Mouse (Mus musculus) bone marrow macrophage, adult 2 months (primary cell): ENCODE data around the gene Ahsg. TPM values are rescaled to one million over a fixed set of nuclear protein-coding genes. Genes with fewer than 3 reads are reported as not detected.

ENCODE experiments used
- H3K27ac ChIP-seq: 2 replicates; pipeline ENCODE4 v1.5.1; 2012; ENCODE audit warnings: low read depth, low read length; ENCODE audit not compliant: insufficient read depth
- H3K4me1 ChIP-seq: 2 replicates; pipeline ENCODE4 v1.6.1; 2012; ENCODE audit warnings: low read length; ENCODE audit not compliant: control insufficient read depth, insufficient read depth
- H3K4me3 ChIP-seq: 2 replicates; pipeline ENCODE4 v1.5.1; 2012; ENCODE audit warnings: mild to moderate bottlenecking, low read length, moderate library complexity; ENCODE audit not compliant: insufficient read depth
- CTCF ChIP-seq: IDR thresholded peaks from 2 replicates; pipeline ENCODE4 v1.5.1; 2012; ENCODE audit warnings: low read depth, mild to moderate bottlenecking, low read length, moderate library complexity
- POLR2A ChIP-seq: IDR thresholded peaks from 2 replicates; pipeline ENCODE4 v1.6.1; 2012; ENCODE audit warnings: mild to moderate bottlenecking, low read depth, low read length, borderline replicate concordance
- polyA plus RNA-seq: library from polyadenylated mRNA; stranded (reverse); fragments of >200 nt; gene quantifications from 2 replicates; pipeline ENCODE4 v1.2.4, GENCODE M21; 2012; ENCODE audit not compliant: missing spikeins, insufficient read depth, insufficient read length

Ahsg gene
- polyA plus RNA-seq, 1 experiment, result not detected

- no peak for TF ChIP-seq CTCF
- TF ChIP-seq POLR2A, result no peak
- no peak overlapping the region for H3K27ac ChIP-seq
- no peaks in the 10 kb centered on the region for H3K4me1 ChIP-seq
- no peak overlapping the region for H3K4me3 ChIP-seq
These were observed 5.7 kb upstream of the Ahsg start for GRCm38 (mm10) chr16:22885356-22885755.

- Histone ChIP-seq H3K4me1 (no peaks in the 10 kb centered on the region), H3K27ac (no peak overlapping the region), H3K4me3 (no peak overlapping the region)
- TF ChIP-seq POLR2A (no peak), CTCF (no peak)
These were observed 4.4 kb upstream of the Ahsg start for GRCm38 (mm10) chr16:22886726-22887125.

GRCm38 (mm10) chr16:22888835-22889234 is 2.2 kb upstream of the Ahsg start:
- no peaks in the 10 kb centered on the region for H3K4me1 ChIP-seq
- no peak overlapping the region for H3K27ac ChIP-seq
- TF ChIP-seq POLR2A (no peak), CTCF (no peak)
- no peak overlapping the region for H3K4me3 ChIP-seq

GRCm38 (mm10) chr16:22889716-22890115 is 1.4 kb upstream of the Ahsg start:
- H3K27ac ChIP-seq, result no peak overlapping the region
- no peak overlapping the region for H3K4me3 ChIP-seq
- no peaks in the 10 kb centered on the region for H3K4me1 ChIP-seq
- TF ChIP-seq CTCF (no peak), POLR2A (no peak)

- Histone ChIP-seq H3K4me1 (no peaks in the 10 kb centered on the region), H3K4me3 (no peak overlapping the region), H3K27ac (no peak overlapping the region)
- TF ChIP-seq CTCF (no peak), POLR2A (no peak)
These were observed 667 bp downstream of the Ahsg start for GRCm38 (mm10) chr16:22891733-22892154.

- H3K4me1 ChIP-seq, result no peaks in the 10 kb centered on the region
- no peak overlapping the region for H3K27ac ChIP-seq
- H3K4me3 ChIP-seq, result no peak overlapping the region
- TF ChIP-seq CTCF (no peak), POLR2A (no peak)
These were observed 3.0 kb downstream of the Ahsg start for GRCm38 (mm10) chr16:22894095-22894494.

- TF ChIP-seq POLR2A (no peak), CTCF (no peak)
- Histone ChIP-seq H3K27ac (no peak overlapping the region), H3K4me3 (no peak overlapping the region), H3K4me1 (no peaks in the 10 kb centered on the region)
These were observed 5.5 kb downstream of the Ahsg start for GRCm38 (mm10) chr16:22896618-22897017.

GRCm38 (mm10) chr16:22899346-22899745 is 8.3 kb downstream of the Ahsg start:
- TF ChIP-seq CTCF (no peak), POLR2A (no peak)
- no peak overlapping the region for H3K27ac ChIP-seq
- no peak overlapping the region for H3K4me3 ChIP-seq

GRCm38 (mm10) chr16:22899866-22900570 is 8.9 kb downstream of the Ahsg start:
- Histone ChIP-seq H3K4me1 (no peaks in the 10 kb centered on the region), H3K27ac (no peak overlapping the region), H3K4me3 (no peak overlapping the region)
- TF ChIP-seq POLR2A, result no peak
- TF ChIP-seq CTCF, result no peak

More at GRCm38 (mm10) chr16:22899346-22899745, 8.3 kb downstream of the Ahsg start:
- H3K4me1 ChIP-seq, result no peaks in the 10 kb centered on the region

GRCm38 (mm10) chr16:22901326-22901725 is 10.2 kb downstream of the Ahsg start:
- Histone ChIP-seq H3K27ac (no peak overlapping the region), H3K4me1 (no peaks in the 10 kb centered on the region), H3K4me3 (no peak overlapping the region)
- TF ChIP-seq CTCF (no peak), POLR2A (no peak)

GRCm38 (mm10) chr16:22909290-22909689 is 18.2 kb downstream of the Ahsg start:
- H3K4me1 ChIP-seq, result no peaks in the 10 kb centered on the region
- no peak overlapping the region for H3K27ac ChIP-seq
- no peak overlapping the region for H3K4me3 ChIP-seq
- no peak for TF ChIP-seq CTCF
- TF ChIP-seq POLR2A, result no peak
